Mouse (Mus musculus) thymus, postnatal 0 days (tissue): ENCODE measurements at regions not wholly inside any gene's neighbourhood (a gene's known extent, or its start where the extent isn't known, plus 50 kb on each side); places are given as distances from the start of the nearest gene placed in this dataset.
"Not testable (repeated sequence)": the region's sequence is repeated elsewhere in the genome, so short reads cannot be mapped to it uniquely, and the experiment has no call there.

ENCODE experiments used
- DNase-seq: peaks from one replicate; pipeline ENCODE4 v3.0.0-alpha.2; 2015; ENCODE audit warnings: low spot score

GRCm38 (mm10) chr9:41914611-41915010 lies 209.5 kb downstream of the Sorl1 start:
- DNase-seq: no peak

GRCm38 (mm10) chr9:41913911-41914310 lies 210.2 kb downstream of the Sorl1 start:
- DNase-seq: no peak

GRCm38 (mm10) chr9:41912482-41912881 lies 211.6 kb downstream of the Sorl1 start:
- no peak for DNase-seq

GRCm38 (mm10) chr9:41900606-41900974 lies 223.5 kb downstream of the Sorl1 start:
- DNase-seq: no peak

- no peak for DNase-seq
These were observed 224.1 kb downstream of the Sorl1 start for GRCm38 (mm10) chr9:41899766-41900605.

- DNase-seq: no peak
These were observed 229.0 kb downstream of the Sorl1 start for GRCm38 (mm10) chr9:41895106-41895505.

- no peak for DNase-seq
These were observed 231.3 kb downstream of the Sorl1 start for GRCm38 (mm10) chr9:41892841-41893240.

GRCm38 (mm10) chr9:41891206-41891605 lies 232.9 kb downstream of the Sorl1 start:
- no peak for DNase-seq

- no peak for DNase-seq
These were observed 233.6 kb downstream of the Sorl1 start for GRCm38 (mm10) chr9:41890273-41891141.

GRCm38 (mm10) chr9:41889568-41890272 lies 234.4 kb downstream of the Sorl1 start:
- no peak for DNase-seq

- no peak for DNase-seq
These were observed 235.4 kb downstream of the Sorl1 start for GRCm38 (mm10) chr9:41888616-41889150.

GRCm38 (mm10) chr9:41886456-41886855 lies 237.6 kb downstream of the Sorl1 start:
- not testable (repeated sequence) for DNase-seq

- DNase-seq: no peak
These were observed 243.6 kb downstream of the Sorl1 start for GRCm38 (mm10) chr9:41880457-41880856.

GRCm38 (mm10) chr9:41879080-41879479 lies 245.0 kb downstream of the Sorl1 start:
- no peak for DNase-seq

GRCm38 (mm10) chr9:41861136-41861535 lies 263.0 kb downstream of the Sorl1 start:
- no peak for DNase-seq

GRCm38 (mm10) chr9:41860681-41861080 lies 263.4 kb downstream of the Sorl1 start:
- no peak for DNase-seq

- DNase-seq: no peak
These were observed 264.3 kb downstream of the Sorl1 start for GRCm38 (mm10) chr9:41859780-41860179.

- no peak for DNase-seq
These were observed 272.0 kb downstream of the Sorl1 start for GRCm38 (mm10) chr9:41852099-41852498.

GRCm38 (mm10) chr9:41849628-41850326 lies 274.3 kb downstream of the Sorl1 start:
- DNase-seq: no peak

GRCm38 (mm10) chr9:41844616-41845015 lies 279.5 kb downstream of the Sorl1 start:
- no peak for DNase-seq
